Mouse (Mus musculus) left cerebral cortex, adult 18-20 months (tissue): ENCODE results near the gene Eva1a. TPM values are rescaled to one million over a fixed set of nuclear protein-coding genes. Genes with fewer than 3 reads are reported as not detected.

ENCODE experiments used
- DNase-seq, 2 experiments: peaks; one replicate each; pipeline ENCODE4 v3.0.0; 2021 to 2022; ENCODE audit warnings: low spot score in 2 of 2, mixed read lengths in 1 of 2
- total RNA-seq, 2 experiments: library from RNA; stranded (reverse); gene quantifications; 2 replicates each; pipeline ENCODE4 v1.2.3; 2021

Eva1a gene
- total RNA-seq, 2 experiments from 2014 or later = 10.4 to 11.5 TPM

DNA sequence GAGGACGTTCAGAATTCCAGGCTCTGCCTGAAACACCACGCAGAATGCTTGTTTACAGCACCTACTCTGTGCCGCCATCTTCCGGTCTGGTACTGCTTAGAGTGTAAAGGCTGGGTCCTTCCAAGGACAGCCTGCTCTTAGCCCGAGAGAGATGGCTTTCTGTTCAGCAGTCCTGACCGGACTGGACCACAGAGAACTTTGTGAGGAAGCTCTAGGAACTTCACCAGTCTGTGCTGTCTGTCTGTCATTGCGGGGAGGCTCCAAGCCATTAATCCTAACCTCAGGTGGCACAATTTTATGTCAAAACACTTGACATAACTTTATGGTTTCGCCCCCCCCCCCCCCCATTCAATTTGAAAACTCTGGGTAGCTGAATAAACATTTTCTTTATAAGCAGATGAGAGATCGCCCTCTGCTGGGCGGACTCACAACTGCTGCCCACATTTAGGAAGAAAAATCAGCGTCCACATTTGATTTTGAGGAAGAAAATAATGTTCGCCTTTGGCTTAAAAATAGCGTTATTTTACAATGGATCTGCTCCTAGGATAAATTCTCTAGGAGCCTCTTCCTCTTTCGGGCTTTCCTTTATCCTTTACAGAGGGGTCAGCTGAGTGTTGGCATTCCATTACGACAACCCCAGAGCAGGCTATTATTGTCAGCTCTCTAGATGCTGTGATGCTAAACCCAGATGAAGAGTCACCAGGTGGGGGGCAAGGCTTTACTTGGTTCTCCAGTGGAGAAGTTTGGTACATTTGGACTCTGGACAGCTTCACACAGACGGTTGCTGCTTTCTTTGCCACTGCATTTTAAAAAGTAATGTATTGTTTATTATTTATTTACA, 78.7 kb downstream of the Eva1a start:
- peak; percentile 44 to 59 for DNase-seq

DNA sequence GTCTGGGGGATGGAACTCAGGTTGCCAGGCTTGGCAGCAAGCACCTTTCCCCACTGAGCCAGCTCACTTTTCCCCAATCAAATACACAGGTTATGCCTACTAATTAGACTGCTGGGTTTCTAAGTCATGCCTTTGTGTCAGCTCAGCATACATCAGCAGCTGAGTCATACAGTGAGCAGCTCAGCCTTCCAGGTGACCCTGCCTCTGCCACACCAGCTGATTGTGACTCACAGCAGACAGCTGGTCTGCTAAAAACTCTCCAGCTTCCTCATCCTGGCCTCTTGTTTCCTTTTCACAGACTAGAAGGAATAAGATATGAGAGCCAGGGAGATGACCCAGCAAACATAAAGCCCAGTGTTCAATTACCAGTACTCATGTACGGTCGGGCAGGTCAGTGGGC, 84.3 kb downstream of the Eva1a start:
- no peak for DNase-seq

DNA sequence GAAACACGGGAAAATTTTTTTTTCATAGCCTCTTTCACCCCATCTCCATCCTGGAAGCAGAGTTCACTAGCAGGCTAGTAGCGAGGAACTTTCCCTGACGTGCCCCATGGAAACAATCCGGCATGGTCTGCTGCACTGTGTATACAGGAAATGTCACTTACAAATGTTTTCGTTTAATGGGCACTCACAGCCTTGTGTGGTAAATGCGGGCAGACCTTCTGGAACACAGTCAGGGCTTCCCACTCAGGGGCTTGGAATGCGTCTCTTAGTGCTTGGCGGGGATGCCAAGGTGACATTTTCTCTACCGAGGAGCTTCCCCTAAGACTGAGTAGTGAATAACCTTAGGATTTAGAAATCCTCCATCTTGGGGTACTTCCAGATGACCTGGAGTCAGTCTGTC, 87.0 kb downstream of the Eva1a start:
- DNase-seq = no peak

DNA sequence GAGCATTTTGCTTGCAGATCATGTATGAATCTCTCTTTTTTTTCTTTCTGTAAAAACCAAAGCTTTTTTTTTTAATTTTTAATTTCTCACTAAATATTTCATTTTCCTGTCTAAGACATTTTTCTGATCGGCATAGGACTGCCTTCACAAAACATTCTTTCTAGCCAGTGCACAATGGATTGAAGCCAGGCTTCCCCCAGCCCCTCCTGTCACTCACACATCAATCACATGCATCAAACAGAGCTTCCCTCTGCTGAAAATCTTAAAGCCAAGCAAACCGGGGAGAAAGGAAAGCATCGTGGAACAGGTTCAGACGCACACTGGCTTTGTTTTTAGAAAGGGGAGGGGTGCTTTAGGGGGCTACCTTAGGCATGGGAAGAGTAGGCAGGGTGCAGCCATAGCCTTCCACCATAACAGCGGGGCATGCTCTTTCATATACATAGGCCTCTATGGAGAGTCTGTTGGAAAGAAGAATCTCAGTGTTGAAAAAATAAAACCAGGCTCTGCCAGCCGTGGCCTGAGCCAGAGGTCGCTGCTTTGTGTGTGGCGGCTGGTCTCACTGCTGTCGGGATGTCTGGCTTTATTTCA, 88.9 kb downstream of the Eva1a start:
- no peak for DNase-seq

DNA sequence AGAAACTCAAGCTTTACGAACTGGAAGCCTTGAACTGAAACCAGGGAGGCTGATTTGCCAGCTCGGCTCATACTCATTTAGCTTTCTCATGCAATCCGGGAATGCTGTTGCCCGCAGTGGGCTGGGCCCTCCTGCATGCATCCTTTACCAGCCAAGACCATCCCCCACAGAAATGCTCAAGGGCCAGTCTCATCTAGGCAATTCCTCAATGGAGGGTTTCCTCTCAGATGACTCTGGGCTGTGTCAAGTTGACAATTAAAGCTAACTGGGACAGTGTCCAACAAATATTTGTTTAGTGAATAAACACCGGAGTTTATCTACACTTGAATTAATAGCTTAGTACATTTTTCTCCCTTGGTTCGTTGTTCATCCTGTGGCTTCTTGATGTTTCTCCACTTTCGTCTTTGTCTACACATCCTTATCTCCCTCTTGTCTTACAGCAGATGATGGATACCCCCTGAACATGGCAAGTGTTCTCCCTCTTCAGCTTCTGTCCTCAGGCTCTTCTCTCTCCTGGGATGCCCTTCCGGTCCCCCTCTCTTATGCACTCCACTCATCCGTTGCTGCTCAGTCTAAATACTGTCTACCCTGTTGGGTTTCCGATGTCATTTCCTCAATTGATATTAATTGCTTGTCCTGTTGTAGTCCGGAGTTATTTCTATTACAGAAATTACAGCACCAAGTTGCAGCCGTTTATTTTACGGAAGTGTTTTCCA, 92.2 kb downstream of the Eva1a start:
- no peak for DNase-seq

DNA sequence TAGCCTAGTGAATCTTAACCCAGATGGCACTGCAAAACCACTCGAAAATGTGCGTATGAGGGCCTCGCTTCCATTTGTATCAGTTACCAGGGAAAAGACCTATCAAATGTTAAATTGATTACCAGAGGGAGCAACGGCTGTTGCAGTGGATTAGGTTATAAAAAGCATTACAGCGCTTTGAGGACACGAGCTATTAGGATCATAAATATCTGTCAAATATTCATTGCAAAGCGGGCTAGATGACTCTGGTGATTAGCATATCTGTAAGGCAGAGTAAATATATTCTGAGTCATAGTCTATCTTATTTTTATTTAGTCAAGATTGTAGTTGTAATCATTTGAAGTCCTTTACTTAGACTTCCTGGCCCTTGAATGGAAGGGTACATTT, 92.7 kb downstream of the Eva1a start:
- no peak for DNase-seq

DNA sequence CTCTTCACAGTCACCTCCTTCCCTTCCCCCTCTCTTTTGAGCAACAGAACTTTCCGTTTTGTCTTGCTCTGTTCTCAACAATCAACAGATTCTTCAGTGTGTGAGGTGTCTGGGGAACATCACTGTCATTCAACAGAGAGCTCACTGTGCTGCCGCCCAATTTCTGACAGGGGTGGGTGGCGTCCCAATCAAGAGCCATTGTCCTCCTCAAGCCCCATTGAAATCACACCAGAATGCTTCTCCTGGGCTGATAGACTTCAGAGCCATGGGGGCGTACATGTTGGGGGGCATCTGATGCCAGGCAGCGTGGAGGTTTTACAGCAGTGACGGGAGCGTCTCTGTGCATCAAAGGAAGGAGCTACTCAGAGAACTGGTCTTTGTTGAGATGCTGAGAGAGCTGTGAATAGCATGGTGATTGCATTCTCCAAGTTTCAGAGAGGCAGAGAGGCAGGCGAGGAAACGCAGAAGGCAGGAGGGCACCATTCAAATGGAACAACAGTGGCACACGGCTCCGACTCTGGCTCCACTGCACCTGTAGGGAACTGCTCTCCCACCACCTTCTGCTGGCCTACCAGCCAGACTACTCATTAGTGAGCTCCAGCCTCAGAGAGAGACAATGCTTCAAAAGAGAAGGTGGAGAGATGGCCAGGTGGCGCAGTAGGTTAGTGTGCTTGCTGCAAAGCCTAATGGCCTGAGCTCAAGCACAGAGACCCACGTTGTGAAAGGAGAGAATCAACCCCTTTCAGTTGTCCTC, 95.3 kb downstream of the Eva1a start:
- DNase-seq = no peak

Other genes with a start within 250 kb of the Eva1a start
- 10 to 100 TPM in 1 of 2 experiments, 1 to 10 TPM in 1; 7.2 to 11.7 TPM for gene Gcfc2, start 117.4 kb upstream of the Eva1a start, total RNA-seq
- 10 to 100 TPM; 36.7 to 37.1 TPM for gene Mrpl19, start 75.1 kb upstream of the Eva1a start, total RNA-seq